Mouse (Mus musculus) cerebellum, adult 18-20 months (tissue): Measurements from ENCODE around the gene Pklr.

Experiments used
- DNase-seq, 2 experiments: peaks; one replicate each; pipeline ENCODE4 v3.0.0; 2021

Gene Pklr

GRCm38 (mm10) chr3:89135958-89136357 lies at the start of gene Pklr:
Pklr (plus strand) TSS chr3:89136142.
- no peak for DNase-seq

GRCm38 (mm10) chr3:89087338-89088110 lies 48.4 kb upstream of the Pklr start:
- DNase-seq: peak; percentile 77 to 81

GRCm38 (mm10) chr3:89088974-89089373 lies 47.0 kb upstream of the Pklr start:
- peak; percentile 8 to 22 for DNase-seq

GRCm38 (mm10) chr3:89089882-89090591 lies 45.9 kb upstream of the Pklr start:
- DNase-seq: peak; percentile 85 to 93

GRCm38 (mm10) chr3:89090694-89091655 lies 45.0 kb upstream of the Pklr start:
- peak; percentile 85 to 91 for DNase-seq

GRCm38 (mm10) chr3:89091811-89092508 lies 44.0 kb upstream of the Pklr start:
- peak; percentile 40 to 45 for DNase-seq

GRCm38 (mm10) chr3:89092509-89093090 lies 43.3 kb upstream of the Pklr start:
- peak in 1 of 2 experiments; percentile 32 for DNase-seq

GRCm38 (mm10) chr3:89093175-89093574 lies 42.8 kb upstream of the Pklr start, which contains the start of gene Rusc1:
Rusc1 (minus strand) TSS chr3:89093311.
- peak; percentile 96 to 97 for DNase-seq

GRCm38 (mm10) chr3:89094021-89094420 lies 41.9 kb upstream of the Pklr start:
- DNase-seq: no peak

- DNase-seq: peak; percentile 29 to 54
Measured at GRCm38 (mm10) chr3:89100811-89101210, 35.1 kb upstream of the Pklr start, which contains the start of gene Gm43738. Gm43738 (minus strand) TSS chr3:89101099.

- DNase-seq: no peak
Measured at GRCm38 (mm10) chr3:89101459-89101811, 34.5 kb upstream of the Pklr start.

GRCm38 (mm10) chr3:89101812-89102494 lies 34.0 kb upstream of the Pklr start, which contains the start of gene Fdps:
Fdps (minus strand) TSS chr3:89101959.
- peak; percentile 93 to 100 for DNase-seq

GRCm38 (mm10) chr3:89102495-89103290 lies 33.2 kb upstream of the Pklr start:
- no peak for DNase-seq

- DNase-seq: no peak
Measured at GRCm38 (mm10) chr3:89103291-89103595, 32.7 kb upstream of the Pklr start.

- no peak for DNase-seq
Measured at GRCm38 (mm10) chr3:89106881-89107280, 29.1 kb upstream of the Pklr start.

GRCm38 (mm10) chr3:89107545-89107944 lies 28.4 kb upstream of the Pklr start:
- DNase-seq: no peak

- no peak for DNase-seq
Measured at GRCm38 (mm10) chr3:89108146-89108545, 27.8 kb upstream of the Pklr start.

- no peak for DNase-seq
Measured at GRCm38 (mm10) chr3:89113058-89113457, 22.9 kb upstream of the Pklr start.

GRCm38 (mm10) chr3:89115522-89115921 lies 20.4 kb upstream of the Pklr start:
- peak in 1 of 2 experiments; percentile 39 for DNase-seq

GRCm38 (mm10) chr3:89123313-89123712 lies 12.6 kb upstream of the Pklr start:
- DNase-seq: no peak
